Mouse (Mus musculus) bone marrow macrophage, adult 2 months (primary cell): ENCODE measurements at regions not wholly inside any gene's neighbourhood (a gene's known extent, or its start where the extent isn't known, plus 50 kb on each side); places are given as distances from the start of the nearest gene placed in this dataset.

ENCODE experiments used
- H3K27ac ChIP-seq: 2 replicates; pipeline ENCODE4 v1.5.1; 2012; ENCODE audit warnings: low read depth, low read length; ENCODE audit not compliant: insufficient read depth
- H3K4me1 ChIP-seq: 2 replicates; pipeline ENCODE4 v1.6.1; 2012; ENCODE audit warnings: low read length; ENCODE audit not compliant: control insufficient read depth, insufficient read depth
- H3K4me3 ChIP-seq: 2 replicates; pipeline ENCODE4 v1.5.1; 2012; ENCODE audit warnings: mild to moderate bottlenecking, low read length, moderate library complexity; ENCODE audit not compliant: insufficient read depth
- CTCF ChIP-seq: IDR thresholded peaks from 2 replicates; pipeline ENCODE4 v1.5.1; 2012; ENCODE audit warnings: low read depth, mild to moderate bottlenecking, low read length, moderate library complexity
- POLR2A ChIP-seq: IDR thresholded peaks from 2 replicates; pipeline ENCODE4 v1.6.1; 2012; ENCODE audit warnings: mild to moderate bottlenecking, low read depth, low read length, borderline replicate concordance

DNA sequence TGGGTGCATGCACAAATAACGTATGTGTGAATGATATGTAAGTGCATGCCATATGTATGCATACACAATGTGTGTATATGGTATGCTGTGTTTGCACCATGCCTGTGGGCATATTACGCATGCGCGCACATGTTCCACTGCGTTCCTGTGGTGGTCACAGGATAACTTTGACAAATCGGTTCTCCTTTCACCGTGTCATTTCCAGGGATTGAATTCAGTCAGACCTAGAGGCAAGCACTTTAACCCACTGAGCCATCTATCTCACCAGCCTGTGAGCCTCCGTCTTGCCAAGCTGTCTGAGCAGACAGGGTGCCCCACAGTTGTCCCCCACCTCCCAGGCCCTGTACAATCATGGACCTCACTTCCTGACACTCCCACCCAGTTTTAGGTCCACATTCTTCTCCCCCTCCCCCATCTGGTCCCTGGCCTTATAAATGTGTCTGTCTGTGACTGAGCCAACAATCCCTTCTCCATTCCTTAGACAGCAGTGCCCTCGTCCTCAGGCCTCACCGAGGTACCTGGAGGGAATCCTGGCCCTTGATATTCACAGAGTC, 81.8 kb upstream of the Ptpn1 start:
- no peak for TF ChIP-seq CTCF
- TF ChIP-seq POLR2A: no peak
- H3K4me3 ChIP-seq: no peak overlapping the region
- H3K4me1 ChIP-seq: peaks cover 6% of the 10 kb centered on the region
- no peak overlapping the region for H3K27ac ChIP-seq

DNA sequence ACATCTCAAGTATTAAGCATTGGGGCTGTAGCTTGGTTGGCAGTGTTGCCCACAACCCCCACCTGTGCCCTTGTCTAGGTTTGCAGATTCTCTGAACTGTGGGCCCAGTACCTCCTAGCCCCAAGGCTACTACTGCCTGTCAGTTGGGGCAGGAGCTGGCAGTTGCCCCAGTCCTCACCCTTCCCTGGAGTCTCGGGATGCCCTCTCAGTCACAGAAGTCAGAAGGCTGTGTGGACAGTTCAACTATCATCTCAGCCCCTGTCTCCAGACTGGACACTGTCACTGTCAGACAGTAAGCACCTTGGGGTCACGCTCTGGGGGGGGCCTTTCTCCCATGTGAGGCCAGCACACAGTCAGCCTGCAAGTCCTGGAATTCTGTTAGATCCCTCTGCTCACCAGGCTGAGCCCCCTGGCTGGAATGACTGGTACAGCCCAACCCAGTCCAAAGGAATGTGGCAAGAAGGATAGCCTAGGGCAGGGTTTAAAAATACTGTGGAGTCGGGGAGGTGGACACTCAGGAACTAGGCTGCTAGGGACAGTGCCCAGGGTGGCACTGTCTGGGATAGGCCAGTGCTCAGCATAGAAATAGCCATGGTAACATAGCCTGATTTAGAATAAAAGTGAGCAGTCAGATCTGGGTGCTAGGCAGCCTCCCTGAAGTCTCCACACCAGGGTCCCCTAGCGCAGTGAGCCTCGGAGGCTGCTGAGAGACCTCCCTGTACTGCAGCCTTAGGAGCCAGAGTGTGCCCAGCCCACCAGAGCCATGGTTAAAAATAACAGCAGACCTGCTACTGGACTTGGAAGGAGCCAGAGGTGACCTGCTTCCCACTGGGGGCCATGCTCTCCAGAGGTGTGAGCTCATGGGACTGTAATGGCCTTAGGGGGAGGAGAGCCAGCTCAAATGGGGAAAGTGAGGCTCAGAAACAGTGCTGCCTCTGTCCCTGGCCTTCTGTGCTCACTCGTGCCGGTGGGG, 83.1 kb upstream of the Ptpn1 start:
- H3K4me3 ChIP-seq: no peak overlapping the region
- no peak for TF ChIP-seq CTCF
- no peak for TF ChIP-seq POLR2A
- no peak overlapping the region for H3K27ac ChIP-seq
- H3K4me1 ChIP-seq: peaks cover 15% of the 10 kb centered on the region

DNA sequence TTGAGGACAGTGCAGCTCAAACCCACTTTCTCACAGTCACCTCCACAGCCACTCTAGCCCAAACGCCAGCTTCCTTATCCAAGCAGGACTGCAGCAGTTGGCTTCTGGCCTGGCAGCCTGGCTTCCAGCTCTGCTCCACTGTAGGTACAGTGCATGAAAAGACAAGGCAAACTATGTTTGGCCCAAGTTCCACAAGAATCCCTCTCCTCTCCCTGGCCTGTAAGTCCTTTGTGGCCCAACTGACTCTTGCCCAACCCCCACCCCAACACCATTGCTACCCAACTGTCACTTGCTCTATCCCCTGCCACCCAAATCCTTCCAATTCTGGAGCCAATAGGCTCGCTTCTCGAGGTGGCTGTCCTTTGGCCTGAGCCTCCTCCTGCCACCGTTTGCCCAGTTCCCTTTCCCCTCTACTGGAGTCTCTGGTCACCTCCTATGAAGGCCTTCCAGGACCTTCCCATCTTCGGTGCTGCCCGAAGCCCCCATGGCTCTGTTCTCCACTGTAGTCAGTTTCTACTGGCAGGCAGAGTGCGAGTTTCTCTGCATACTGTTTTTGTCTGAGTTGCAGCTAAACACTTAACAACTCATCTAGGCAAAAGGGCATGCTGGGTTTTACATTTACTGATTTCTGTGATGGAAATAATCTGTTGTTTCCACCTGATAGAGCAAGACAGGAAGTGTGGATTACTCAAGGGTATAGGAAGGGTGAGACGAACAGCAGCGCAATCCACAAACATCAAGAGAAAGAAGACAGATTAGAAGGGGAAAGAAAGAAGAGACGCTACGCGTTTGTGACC, 84.4 kb upstream of the Ptpn1 start:
- H3K4me1 ChIP-seq: peaks cover 10% of the 10 kb centered on the region
- no peak overlapping the region for H3K4me3 ChIP-seq
- no peak for TF ChIP-seq POLR2A
- no peak overlapping the region for H3K27ac ChIP-seq

DNA sequence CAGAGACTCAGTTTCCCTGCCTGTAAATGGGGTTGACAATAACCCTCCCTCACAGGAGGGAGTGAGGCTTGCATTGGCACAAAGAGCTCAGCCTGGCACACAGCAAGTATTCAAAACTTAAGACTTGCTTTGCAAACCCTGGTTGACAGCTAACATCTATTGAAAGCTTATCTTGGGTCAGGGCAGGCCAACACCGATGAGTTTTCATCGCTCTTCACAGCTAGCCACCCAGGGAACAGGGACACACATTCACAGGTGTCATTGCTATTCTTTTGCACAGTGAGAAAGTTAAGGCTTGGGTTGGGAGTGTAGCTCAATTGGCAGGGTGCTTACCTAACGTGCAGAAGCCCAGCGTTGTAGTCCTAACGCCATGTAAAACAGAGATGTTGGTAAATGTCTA, 86.5 kb upstream of the Ptpn1 start:
- H3K4me3 ChIP-seq: no peak overlapping the region
- H3K4me1 ChIP-seq: peaks cover 10% of the 10 kb centered on the region
- H3K27ac ChIP-seq: no peak overlapping the region
- no peak for TF ChIP-seq CTCF
- TF ChIP-seq POLR2A: no peak

DNA sequence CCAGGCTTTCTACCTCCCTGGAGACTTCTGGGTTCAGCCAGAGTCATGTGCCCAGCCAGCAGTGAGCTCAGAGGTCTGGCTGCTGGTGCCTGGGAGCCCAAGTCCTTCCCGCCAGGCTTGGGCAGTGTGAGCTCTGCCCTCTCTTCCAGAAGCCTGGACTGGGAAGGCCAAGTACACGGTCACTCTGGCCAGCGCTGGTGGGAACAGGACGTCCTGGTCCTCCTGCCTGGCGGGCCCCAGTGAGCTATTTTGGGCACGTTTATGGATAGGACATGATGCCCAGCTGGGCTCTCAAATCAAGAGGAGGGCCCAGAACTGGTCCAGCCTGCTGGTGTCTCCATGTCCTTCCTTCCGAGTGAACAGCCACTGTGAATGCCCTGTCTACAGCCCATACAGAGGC, 87.3 kb upstream of the Ptpn1 start:
- H3K4me1 ChIP-seq: peaks cover 10% of the 10 kb centered on the region
- TF ChIP-seq CTCF (no peak), POLR2A (no peak)
- no peak overlapping the region for H3K4me3 ChIP-seq
- no peak overlapping the region for H3K27ac ChIP-seq

- TF ChIP-seq POLR2A: no peak
- no peak for TF ChIP-seq CTCF
- Histone ChIP-seq H3K4me1 (peaks cover 10% of the 10 kb centered on the region), H3K4me3 (no peak overlapping the region), H3K27ac (no peak overlapping the region)
These were observed 87.9 kb upstream of the Ptpn1 start for GRCm38 (mm10) chr2:167843921-167844320.

- H3K4me1 ChIP-seq: peaks cover 10% of the 10 kb centered on the region
- no peak overlapping the region for H3K27ac ChIP-seq
- TF ChIP-seq POLR2A: no peak
- TF ChIP-seq CTCF: no peak
- H3K4me3 ChIP-seq: no peak overlapping the region
These were observed 88.9 kb upstream of the Ptpn1 start for GRCm38 (mm10) chr2:167842993-167843392.

DNA sequence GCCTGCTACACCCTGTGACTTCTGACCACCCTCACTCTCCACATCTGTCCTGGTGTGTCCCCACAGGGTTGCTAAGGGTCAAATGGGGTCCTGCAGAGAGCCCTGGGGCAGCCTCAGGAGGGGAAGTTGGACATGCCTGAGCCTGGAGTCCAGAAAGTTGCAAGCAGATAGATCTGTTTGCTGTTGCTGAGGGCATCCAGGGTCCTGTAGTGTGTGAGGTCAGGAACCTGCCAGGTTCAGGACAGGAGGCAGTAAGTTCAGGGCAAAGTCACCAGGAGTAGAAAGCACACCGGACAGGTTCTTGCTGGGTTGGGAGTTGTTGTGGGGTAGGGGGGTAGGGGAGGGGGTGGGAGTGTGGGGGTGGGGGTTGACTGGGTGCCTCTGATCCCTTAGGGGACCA, 89.4 kb upstream of the Ptpn1 start:
- no peak overlapping the region for H3K4me3 ChIP-seq
- H3K4me1 ChIP-seq: peaks cover 10% of the 10 kb centered on the region
- no peak overlapping the region for H3K27ac ChIP-seq

GRCm38 (mm10) chr2:167841339-167842240, 90.3 kb upstream of the Ptpn1 start:
- no peak overlapping the region for H3K27ac ChIP-seq
- peaks cover 10% of the 10 kb centered on the region for H3K4me1 ChIP-seq
- TF ChIP-seq CTCF (no peak), POLR2A (no peak)
- no peak overlapping the region for H3K4me3 ChIP-seq

More for the DNA sequence above, 89.4 kb upstream of the Ptpn1 start:
- TF ChIP-seq CTCF (no peak), POLR2A (no peak)
